Mouse (Mus musculus) G1E (cell line): ENCODE measurements around the gene Clmn.

Experiments
- CTCF ChIP-seq: IDR thresholded peaks from 2 replicates; pipeline ENCODE4 v1.5.1; 2012; ENCODE audit warnings: low read depth, low read length, inconsistent platforms, mixed read lengths
- GATA1 ChIP-seq: IDR thresholded peaks from 2 replicates; pipeline ENCODE4 v1.6.1; 2012; ENCODE audit warnings: borderline replicate concordance, low read length, inconsistent platforms, mixed read lengths
- POLR2AphosphoS5 ChIP-seq: IDR thresholded peaks from 2 replicates; pipeline ENCODE4 v1.6.1; 2012; ENCODE audit warnings: low read depth, low read length, inconsistent platforms; ENCODE audit not compliant: insufficient replicate concordance
- TAL1 ChIP-seq: conservative IDR thresholded peaks from 2 replicates; pipeline ENCODE4 v1.6.1; 2012; ENCODE audit warnings: low read depth, low read length, inconsistent platforms, mixed read lengths

DNA sequence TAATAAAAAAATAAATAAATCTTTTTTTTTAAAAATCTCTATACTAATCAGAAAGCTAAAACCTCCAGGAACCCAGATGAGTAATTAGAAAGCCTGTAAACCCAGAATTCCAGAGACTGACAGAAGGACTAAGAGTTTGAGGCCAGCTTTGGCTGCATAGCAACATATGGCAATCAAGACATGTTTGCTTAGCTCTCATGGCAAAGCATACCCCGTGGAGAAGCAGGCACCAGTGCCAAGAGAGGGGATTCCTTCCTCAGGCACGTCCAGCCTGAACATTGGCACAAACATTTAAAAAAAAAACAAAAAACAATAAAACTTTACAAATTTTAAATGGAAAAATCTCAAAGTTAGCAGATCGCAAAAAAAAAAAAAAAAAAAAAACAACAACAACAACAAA is 4.9 kb upstream of the Clmn start:
- TF ChIP-seq CTCF (no peak), TAL1 (no peak), GATA1 (no peak), POLR2AphosphoS5 (no peak)
